Mouse (Mus musculus) lung, embryonic 15.5 days (tissue): ENCODE data around the gene Stum. TPM values are rescaled to one million over a fixed set of nuclear protein-coding genes. Genes with fewer than 3 reads are reported as not detected.

Experiments
- ATAC-seq: fragments of 200-750 bp; cut with Nextera tagmentation; 2 replicates; pipeline ENCODE4 v1.8.0; 2017; ENCODE audit warnings: moderate number of reproducible peaks, borderline replicate concordance; ENCODE audit not compliant: low FRiP score, low TSS enrichment; ENCODE audit errors: extremely low read depth
- H3K27ac ChIP-seq: fragments of 300-500 bp; sonication (generic); 2 replicates; pipeline ENCODE4 v1.5.1; 2015; ENCODE audit warnings: moderate library complexity, mild to moderate bottlenecking, inconsistent platforms
- H3K27me3 ChIP-seq: fragments of 300-500 bp; sonication (generic); 2 replicates; pipeline ENCODE4 v1.6.1; 2015; ENCODE audit warnings: inconsistent platforms
- H3K36me3 ChIP-seq: fragments of 300-500 bp; sonication (generic); 2 replicates; pipeline ENCODE4 v1.6.1; 2015; ENCODE audit warnings: inconsistent platforms
- H3K4me1 ChIP-seq: fragments of 300-500 bp; sonication (generic); 2 replicates; pipeline ENCODE4 v1.6.1; 2015; ENCODE audit warnings: inconsistent platforms
- H3K4me2 ChIP-seq: fragments of 300-500 bp; sonication (generic); 2 replicates; pipeline ENCODE4 v1.6.1; 2015; ENCODE audit warnings: inconsistent platforms, mild to moderate bottlenecking, moderate library complexity
- H3K4me3 ChIP-seq: fragments of 300-500 bp; sonication (generic); 2 replicates; pipeline ENCODE4 v1.5.1; 2015; ENCODE audit warnings: mild to moderate bottlenecking, inconsistent platforms
- H3K9ac ChIP-seq: fragments of 300-500 bp; sonication (generic); 2 replicates; pipeline ENCODE4 v1.6.1; 2015; ENCODE audit warnings: inconsistent platforms
- H3K9me3 ChIP-seq: fragments of 300-500 bp; sonication (generic); 2 replicates; pipeline ENCODE4 v1.6.1; 2016; ENCODE audit warnings: inconsistent platforms
- WGBS: fragments of 180-500 bp; shearing (Covaris S2); methylation state at CpG from one replicate; pipeline ENCODE4 v1.1.7; 2015; 5-methylcytosine and 5-hydroxymethylcytosine counted together
- polyA plus RNA-seq: library from polyadenylated mRNA; unstranded; fragments of >200 nt; fragmentation: Nextera tagmentation; extraction: Ambion mirVana; gene quantifications from 2 replicates; pipeline ENCODE4 v1.2.1, GENCODE M21; 2015

Gene Stum
- polyA plus RNA-seq, 1 experiment from 2014 or later, result 0.17 TPM

- 0 out of 2 replicates have a peak, but pooled peaks cover 9% of the 10 kb centered on the region for H3K4me1 ChIP-seq
- H3K4me2 ChIP-seq, result no peak overlapping the region
- no peak overlapping the region for H3K9ac ChIP-seq
- ATAC-seq, result no peak
- 47% methylated on average over 3 of the region's 3 CpGs for WGBS
- no peaks in the 10 kb centered on the region for H3K36me3 ChIP-seq
- no peak overlapping the region for H3K27ac ChIP-seq
- H3K4me3 ChIP-seq, result no peak overlapping the region
- H3K9me3 ChIP-seq, result no peaks in the 10 kb centered on the region
- H3K27me3 ChIP-seq, result no peaks in the 10 kb centered on the region
Measured at GRCm38 (mm10) chr1:180458680-180459079, 24.6 kb downstream of the Stum start.

- Histone ChIP-seq H3K36me3 (no peaks in the 10 kb centered on the region), H3K4me3 (no peak overlapping the region), H3K4me2 (no peak overlapping the region), H3K27me3 (no peaks in the 10 kb centered on the region), H3K9me3 (no peaks in the 10 kb centered on the region), H3K9ac (no peak overlapping the region), H3K4me1 (0 out of 2 replicates have a peak, but pooled peaks cover 9% of the 10 kb centered on the region), H3K27ac (no peak overlapping the region)
- ATAC-seq, result no peak
- WGBS, result 55% methylated on average over 6 of the region's 6 CpGs
Measured at GRCm38 (mm10) chr1:180458274-180458673, 25.0 kb downstream of the Stum start.

- ATAC-seq, result no peak
- Histone ChIP-seq H3K4me3 (no peak overlapping the region), H3K9me3 (no peaks in the 10 kb centered on the region), H3K27me3 (no peaks in the 10 kb centered on the region), H3K9ac (no peak overlapping the region), H3K4me2 (no peak overlapping the region), H3K36me3 (no peaks in the 10 kb centered on the region), H3K27ac (no peak overlapping the region), H3K4me1 (no peaks in the 10 kb centered on the region)
- 57% methylated on average over 2 of the region's 2 CpGs for WGBS
Measured at GRCm38 (mm10) chr1:180449641-180450040, 33.7 kb downstream of the Stum start.

- 60% methylated on average over 3 of the region's 3 CpGs for WGBS
- H3K4me3 ChIP-seq, result no peak overlapping the region
Measured at GRCm38 (mm10) chr1:180444411-180444810, 38.9 kb downstream of the Stum start.

GRCm38 (mm10) chr1:180439496-180439895 lies 43.8 kb downstream of the Stum start:
- H3K4me3 ChIP-seq, result no peak overlapping the region
- no peak for ATAC-seq
- H3K27ac ChIP-seq, result no peak overlapping the region
- no peak overlapping the region for H3K9ac ChIP-seq
- H3K9me3 ChIP-seq, result no peaks in the 10 kb centered on the region
- WGBS, result 56% methylated on average over 4 of the region's 4 CpGs
- H3K27me3 ChIP-seq, result 0 out of 2 replicates have a peak, but pooled peaks cover 8% of the 10 kb centered on the region
- H3K36me3 ChIP-seq, result no peaks in the 10 kb centered on the region
- peaks cover 5% of the 10 kb centered on the region; the same call in 1 of the 2 replicates for H3K4me1 ChIP-seq
- no peak overlapping the region for H3K4me2 ChIP-seq

More at GRCm38 (mm10) chr1:180444411-180444810, 38.9 kb downstream of the Stum start:
- H3K4me2 ChIP-seq, result no peak overlapping the region
- peak; percentile 24; the same call in 1 of the 2 replicates for ATAC-seq
- H3K9ac ChIP-seq, result no peak overlapping the region
- H3K4me1 ChIP-seq, result no peaks in the 10 kb centered on the region
- no peaks in the 10 kb centered on the region for H3K36me3 ChIP-seq
- H3K9me3 ChIP-seq, result no peaks in the 10 kb centered on the region
- no peaks in the 10 kb centered on the region for H3K27me3 ChIP-seq
- no peak overlapping the region for H3K27ac ChIP-seq

GRCm38 (mm10) chr1:180434925-180435324 lies 48.4 kb downstream of the Stum start:
- 11% methylated on average over 9 of the region's 9 CpGs for WGBS
- Histone ChIP-seq H3K9me3 (no peaks in the 10 kb centered on the region), H3K27ac (no peak overlapping the region), H3K4me2 (no peak overlapping the region), H3K9ac (no peak overlapping the region), H3K4me1 (peaks cover 14% of the 10 kb centered on the region), H3K4me3 (no peak overlapping the region), H3K27me3 (0 out of 2 replicates have a peak, but pooled peaks cover 10% of the 10 kb centered on the region), H3K36me3 (no peaks in the 10 kb centered on the region)
- ATAC-seq, result no peak

- H3K9ac ChIP-seq, result no peak overlapping the region
- 16% methylated on average over 7 of the region's 7 CpGs for WGBS
- H3K4me1 ChIP-seq, result peaks cover 16% of the 10 kb centered on the region
- H3K9me3 ChIP-seq, result no peaks in the 10 kb centered on the region
- H3K4me3 ChIP-seq, result no peak overlapping the region
- no peaks in the 10 kb centered on the region for H3K36me3 ChIP-seq
- peak; percentile 68; the same call in 1 of the 2 replicates for ATAC-seq
- no peak overlapping the region for H3K4me2 ChIP-seq
- H3K27me3 ChIP-seq, result 0 out of 2 replicates have a peak, but pooled peaks cover 10% of the 10 kb centered on the region
- H3K27ac ChIP-seq, result no peak overlapping the region
Measured at GRCm38 (mm10) chr1:180433796-180434566, 49.3 kb downstream of the Stum start.

GRCm38 (mm10) chr1:180433098-180433538 lies 50.2 kb downstream of the Stum start:
- Histone ChIP-seq H3K4me2 (peak overlapping the region; percentile 46), H3K27me3 (0 out of 2 replicates have a peak, but pooled peaks cover 10% of the 10 kb centered on the region), H3K9ac (0 out of 2 replicates have a peak overlapping the region, but pooled peaks have one; percentile 13), H3K36me3 (no peaks in the 10 kb centered on the region), H3K4me1 (peaks cover 20% of the 10 kb centered on the region), H3K9me3 (no peaks in the 10 kb centered on the region), H3K4me3 (peak overlapping the region; percentile 10; the same call in 1 of the 2 replicates), H3K27ac (no peak overlapping the region)
- ATAC-seq, result no peak
- WGBS, result under 1% methylated on average over 16 of the region's 16 CpGs

GRCm38 (mm10) chr1:180431833-180432232 lies 51.5 kb downstream of the Stum start:
- ATAC-seq, result no peak
- Histone ChIP-seq H3K27ac (no peak overlapping the region), H3K9me3 (no peaks in the 10 kb centered on the region), H3K9ac (no peak overlapping the region), H3K36me3 (no peaks in the 10 kb centered on the region), H3K4me2 (no peak overlapping the region), H3K4me1 (peaks cover 24% of the 10 kb centered on the region), H3K4me3 (no peak overlapping the region), H3K27me3 (0 out of 2 replicates have a peak, but pooled peaks cover 10% of the 10 kb centered on the region)
- WGBS, result 60% methylated on average over 12 of the region's 12 CpGs

GRCm38 (mm10) chr1:180429819-180430218 lies 53.5 kb downstream of the Stum start:
- 54% methylated on average over 5 of the region's 5 CpGs for WGBS
- H3K4me3 ChIP-seq, result no peak overlapping the region
- H3K4me2 ChIP-seq, result no peak overlapping the region
- no peaks in the 10 kb centered on the region for H3K9me3 ChIP-seq
- H3K4me1 ChIP-seq, result peaks cover 22% of the 10 kb centered on the region
- H3K36me3 ChIP-seq, result no peaks in the 10 kb centered on the region
- no peak for ATAC-seq
- 0 out of 2 replicates have a peak, but pooled peaks cover 5% of the 10 kb centered on the region for H3K27me3 ChIP-seq
- H3K9ac ChIP-seq, result no peak overlapping the region
- H3K27ac ChIP-seq, result no peak overlapping the region

- 63% methylated on average over 8 of the region's 8 CpGs for WGBS
- H3K27ac ChIP-seq, result no peak overlapping the region
- H3K4me1 ChIP-seq, result peaks cover 16% of the 10 kb centered on the region
- H3K36me3 ChIP-seq, result no peaks in the 10 kb centered on the region
- H3K9ac ChIP-seq, result no peak overlapping the region
- H3K4me3 ChIP-seq, result no peak overlapping the region
- H3K9me3 ChIP-seq, result no peaks in the 10 kb centered on the region
- no peak overlapping the region for H3K4me2 ChIP-seq
- no peaks in the 10 kb centered on the region for H3K27me3 ChIP-seq
- ATAC-seq, result no peak
Measured at GRCm38 (mm10) chr1:180428871-180429270, 54.4 kb downstream of the Stum start.

GRCm38 (mm10) chr1:180428101-180428712 lies 55.1 kb downstream of the Stum start:
- Histone ChIP-seq H3K36me3 (no peaks in the 10 kb centered on the region), H3K27me3 (no peaks in the 10 kb centered on the region), H3K4me2 (peak overlapping the region; percentile 4; the same call in 1 of the 2 replicates), H3K9ac (no peak overlapping the region), H3K4me1 (peaks cover 15% of the 10 kb centered on the region), H3K9me3 (no peaks in the 10 kb centered on the region), H3K27ac (no peak overlapping the region), H3K4me3 (no peak overlapping the region)
- 21% methylated on average over 9 of the region's 9 CpGs for WGBS
- no peak for ATAC-seq
